Mouse (Mus musculus): Measurements from ENCODE around the gene Skap2. TPM values are rescaled to one million over a fixed set of nuclear protein-coding genes. Genes with fewer than 3 reads are reported as not detected.

Skap2 gene
- polyA plus RNA-seq, 1 experiment from 2014 or later, result 68.7 TPM

DNA sequence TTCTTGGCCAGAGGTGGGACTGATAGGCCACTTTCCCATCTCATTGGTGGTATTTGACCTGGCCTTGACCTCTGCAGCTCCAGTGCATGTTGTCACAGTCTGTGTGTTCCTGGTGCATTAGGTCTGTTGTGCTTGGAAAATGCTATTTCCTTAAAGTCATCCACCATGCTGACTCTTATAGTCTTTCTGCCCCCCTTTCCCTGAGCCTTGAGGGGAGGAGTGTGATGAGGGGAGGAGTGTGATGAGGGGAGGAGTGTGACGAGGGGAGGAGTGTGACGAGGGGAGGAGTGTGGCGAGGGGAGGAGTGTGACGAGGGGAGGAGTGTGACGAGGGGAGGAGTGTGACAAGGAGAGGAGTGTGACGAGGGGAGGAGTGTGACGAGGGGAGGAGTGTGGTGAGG is 15.8 kb upstream of the Skap2 start:
- Histone ChIP-seq H3K4me3 (ENCODE audit: low read length) (no peak overlapping the region), H3K4me1 (replicated peaks; ENCODE audit: control insufficient read depth, insufficient read depth, low read length) (0 out of 2 replicates have a peak, but pooled peaks cover 5% of the 10 kb centered on the region), H3K9me3 (ENCODE audit: control insufficient read depth, low read length) (peaks cover 3% of the 10 kb centered on the region; the same call in 1 of the 2 replicates), H3K36me3 (ENCODE audit: control insufficient read depth, insufficient read depth, low read length) (no peaks in the 10 kb centered on the region), H3K27me3 (ENCODE audit: control insufficient read depth, insufficient read depth, low read depth, low read length) (no peaks in the 10 kb centered on the region), H3K27ac (ENCODE audit: low read length) (no peak overlapping the region), H3K4me2 (ENCODE audit: low read depth, low read length) (no peak overlapping the region), H3K9ac (ENCODE audit: low read length) (no peak overlapping the region)
- ATAC-seq (ENCODE audit: low read depth), result no peak
- 91% methylated on average over 7 of the region's 7 CpGs for WGBS

DNA sequence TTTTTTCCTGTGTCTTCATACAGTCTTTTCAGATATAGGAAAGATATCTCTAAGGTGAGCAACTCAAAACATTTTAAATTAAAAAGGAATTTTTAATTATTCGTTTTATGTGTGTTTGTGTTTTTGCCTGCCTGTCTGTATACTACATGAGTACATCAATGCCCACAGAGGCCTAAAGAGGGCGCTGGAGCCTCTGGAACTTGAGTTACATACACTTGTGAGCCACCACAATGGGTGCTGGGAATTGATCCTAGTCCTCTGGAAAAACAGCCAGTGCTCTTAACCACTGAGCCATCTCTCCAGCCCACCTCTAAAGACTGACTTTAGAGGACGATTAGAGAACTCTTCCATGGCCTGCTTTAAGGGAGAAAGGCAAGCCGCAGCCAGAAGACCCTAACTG is 14.8 kb upstream of the Skap2 start:
- WGBS, result 83% methylated on average over 4 of the region's 4 CpGs
- Histone ChIP-seq H3K4me1 (replicated peaks; ENCODE audit: control insufficient read depth, insufficient read depth, low read length) (0 out of 2 replicates have a peak, but pooled peaks cover 5% of the 10 kb centered on the region), H3K36me3 (ENCODE audit: control insufficient read depth, insufficient read depth, low read length) (no peaks in the 10 kb centered on the region), H3K4me2 (ENCODE audit: low read depth, low read length) (no peak overlapping the region), H3K27me3 (ENCODE audit: control insufficient read depth, insufficient read depth, low read depth, low read length) (no peaks in the 10 kb centered on the region), H3K9ac (ENCODE audit: low read length) (no peak overlapping the region), H3K9me3 (ENCODE audit: control insufficient read depth, low read length) (peaks cover 3% of the 10 kb centered on the region; the same call in 1 of the 2 replicates), H3K27ac (ENCODE audit: low read length) (no peak overlapping the region), H3K4me3 (ENCODE audit: low read length) (no peak overlapping the region)
- no peak for ATAC-seq (ENCODE audit: low read depth)

DNA sequence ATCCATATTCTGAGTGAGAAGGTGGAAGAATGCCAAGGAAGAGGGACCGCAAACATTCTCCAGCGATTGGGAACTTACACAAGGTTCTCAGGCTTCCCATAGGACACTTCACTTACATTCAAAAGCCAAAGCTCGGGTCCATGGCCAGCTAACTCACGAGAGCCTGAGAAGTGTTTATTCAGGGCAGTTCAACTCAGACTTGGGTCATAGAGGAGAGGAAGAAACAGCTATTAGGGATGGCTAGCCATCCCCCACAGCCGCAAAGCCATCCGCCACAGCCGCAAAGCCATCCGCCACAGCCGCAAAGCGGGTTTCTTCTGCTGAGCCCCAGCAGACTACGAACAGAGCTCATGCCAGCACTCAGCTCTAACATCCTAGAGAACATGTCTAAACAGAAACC is 13.9 kb upstream of the Skap2 start:
- H3K9me3 ChIP-seq (ENCODE audit: control insufficient read depth, low read length), result peaks cover 3% of the 10 kb centered on the region; the same call in 1 of the 2 replicates
- no peak overlapping the region for H3K9ac ChIP-seq (ENCODE audit: low read length)
- no peaks in the 10 kb centered on the region for H3K27me3 ChIP-seq (ENCODE audit: control insufficient read depth, insufficient read depth, low read depth, low read length)
- WGBS, result 45% methylated on average over 11 of the region's 11 CpGs
- no peak overlapping the region for H3K4me3 ChIP-seq (ENCODE audit: low read length)
- no peaks in the 10 kb centered on the region for H3K36me3 ChIP-seq (ENCODE audit: control insufficient read depth, insufficient read depth, low read length)
- H3K27ac ChIP-seq (ENCODE audit: low read length), result peak overlapping the region; percentile 3; the same call in 1 of the 2 replicates
- 0 out of 2 replicates have a peak, but pooled peaks cover 4% of the 10 kb centered on the region for H3K4me1 ChIP-seq (replicated peaks; ENCODE audit: control insufficient read depth, insufficient read depth, low read length)
- peak overlapping the region; percentile 17; the same call in 1 of the 2 replicates for H3K4me2 ChIP-seq (ENCODE audit: low read depth, low read length)
- peak; percentile 85 for ATAC-seq (ENCODE audit: low read depth)

DNA sequence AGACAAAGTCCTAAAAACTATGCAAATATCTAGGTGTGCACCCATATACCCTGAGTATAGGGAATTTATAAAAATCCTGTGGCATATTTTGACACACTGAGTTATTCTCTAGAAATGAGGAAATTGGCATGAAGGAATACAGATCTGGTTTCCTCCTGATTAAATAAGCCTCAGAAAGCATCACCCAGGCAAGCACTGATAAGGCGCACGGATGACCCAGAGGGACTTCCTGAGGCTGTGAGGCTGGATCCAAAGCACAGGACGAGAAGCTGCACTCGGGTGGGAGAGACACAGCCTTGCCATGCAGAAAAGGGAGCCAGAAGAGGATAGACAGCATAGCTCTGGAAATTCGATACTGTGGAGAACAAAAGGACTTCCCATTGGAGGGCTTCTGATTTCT is 12.4 kb upstream of the Skap2 start:
- H3K9ac ChIP-seq (ENCODE audit: low read length), result no peak overlapping the region
- no peak for ATAC-seq (ENCODE audit: low read depth)
- H3K27ac ChIP-seq (ENCODE audit: low read length), result no peak overlapping the region
- no peaks in the 10 kb centered on the region for H3K36me3 ChIP-seq (ENCODE audit: control insufficient read depth, insufficient read depth, low read length)
- H3K4me1 ChIP-seq (replicated peaks; ENCODE audit: control insufficient read depth, insufficient read depth, low read length), result 0 out of 2 replicates have a peak, but pooled peaks cover 3% of the 10 kb centered on the region
- H3K27me3 ChIP-seq (ENCODE audit: control insufficient read depth, insufficient read depth, low read depth, low read length), result no peaks in the 10 kb centered on the region
- H3K4me3 ChIP-seq (ENCODE audit: low read length), result no peak overlapping the region
- 29% methylated on average over 5 of the region's 5 CpGs for WGBS
- peaks cover 3% of the 10 kb centered on the region; the same call in 1 of the 2 replicates for H3K9me3 ChIP-seq (ENCODE audit: control insufficient read depth, low read length)
- H3K4me2 ChIP-seq (ENCODE audit: low read depth, low read length), result no peak overlapping the region

DNA sequence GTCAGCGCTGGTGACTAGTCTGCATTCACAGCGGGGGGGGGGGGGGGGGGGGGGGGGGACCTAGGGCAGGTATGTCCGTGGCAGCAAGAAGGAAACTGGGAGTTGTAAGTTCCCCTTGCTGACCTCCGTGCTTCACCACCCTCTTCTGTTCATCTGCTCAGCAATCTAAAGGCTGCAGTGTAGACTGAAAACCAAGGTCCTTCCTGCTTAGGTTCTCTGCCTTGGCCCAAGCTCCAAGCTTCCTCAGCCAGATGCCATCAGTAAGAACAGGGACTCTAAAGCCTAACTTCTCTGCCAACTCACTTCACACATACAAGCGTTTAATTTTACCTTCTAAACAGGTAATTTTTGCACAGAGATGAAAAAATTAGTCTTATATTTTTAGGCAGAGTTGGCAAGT is 10.0 kb upstream of the Skap2 start:
- 41% methylated on average over 4 of the region's 5 CpGs for WGBS
- H3K36me3 ChIP-seq (ENCODE audit: control insufficient read depth, insufficient read depth, low read length), result no peaks in the 10 kb centered on the region
- no peak overlapping the region for H3K9ac ChIP-seq (ENCODE audit: low read length)
- no peak overlapping the region for H3K4me2 ChIP-seq (ENCODE audit: low read depth, low read length)
- 0 out of 2 replicates have a peak, but pooled peaks cover 3% of the 10 kb centered on the region for H3K4me1 ChIP-seq (replicated peaks; ENCODE audit: control insufficient read depth, insufficient read depth, low read length)
- no peak for ATAC-seq (ENCODE audit: low read depth)
- no peak overlapping the region for H3K27ac ChIP-seq (ENCODE audit: low read length)
- peaks cover 2% of the 10 kb centered on the region; the same call in 1 of the 2 replicates for H3K9me3 ChIP-seq (ENCODE audit: control insufficient read depth, low read length)
- H3K27me3 ChIP-seq (ENCODE audit: control insufficient read depth, insufficient read depth, low read depth, low read length), result no peaks in the 10 kb centered on the region
- no peak overlapping the region for H3K4me3 ChIP-seq (ENCODE audit: low read length)

DNA sequence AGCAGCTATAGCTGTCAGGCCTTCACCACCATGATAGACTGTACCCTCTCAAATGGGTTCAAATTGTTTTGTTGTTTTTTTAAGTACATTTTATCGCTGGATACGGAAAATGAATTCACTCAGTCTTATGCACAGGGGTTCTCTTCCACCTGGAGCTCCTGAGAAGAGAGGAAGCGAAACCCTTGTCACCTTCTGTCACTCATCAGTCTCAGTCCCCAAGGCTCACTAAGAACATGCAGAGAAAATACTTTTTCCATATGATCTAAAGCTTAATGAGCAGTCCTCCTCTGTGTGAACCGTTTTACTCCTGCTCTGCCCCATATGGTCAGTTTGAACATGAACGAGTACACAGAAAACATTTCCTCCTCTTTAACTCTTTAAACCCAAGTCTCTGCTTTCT is 7.9 kb upstream of the Skap2 start:
- Histone ChIP-seq H3K9me3 (ENCODE audit: control insufficient read depth, low read length) (no peaks in the 10 kb centered on the region), H3K4me2 (ENCODE audit: low read depth, low read length) (no peak overlapping the region), H3K4me3 (ENCODE audit: low read length) (no peak overlapping the region), H3K27me3 (ENCODE audit: control insufficient read depth, insufficient read depth, low read depth, low read length) (no peaks in the 10 kb centered on the region), H3K9ac (ENCODE audit: low read length) (no peak overlapping the region), H3K4me1 (replicated peaks; ENCODE audit: control insufficient read depth, insufficient read depth, low read length) (no peaks in the 10 kb centered on the region), H3K36me3 (ENCODE audit: control insufficient read depth, insufficient read depth, low read length) (no peaks in the 10 kb centered on the region), H3K27ac (ENCODE audit: low read length) (no peak overlapping the region)
- ATAC-seq (ENCODE audit: low read depth), result no peak
- 72% methylated on average over 5 of the region's 5 CpGs for WGBS

DNA sequence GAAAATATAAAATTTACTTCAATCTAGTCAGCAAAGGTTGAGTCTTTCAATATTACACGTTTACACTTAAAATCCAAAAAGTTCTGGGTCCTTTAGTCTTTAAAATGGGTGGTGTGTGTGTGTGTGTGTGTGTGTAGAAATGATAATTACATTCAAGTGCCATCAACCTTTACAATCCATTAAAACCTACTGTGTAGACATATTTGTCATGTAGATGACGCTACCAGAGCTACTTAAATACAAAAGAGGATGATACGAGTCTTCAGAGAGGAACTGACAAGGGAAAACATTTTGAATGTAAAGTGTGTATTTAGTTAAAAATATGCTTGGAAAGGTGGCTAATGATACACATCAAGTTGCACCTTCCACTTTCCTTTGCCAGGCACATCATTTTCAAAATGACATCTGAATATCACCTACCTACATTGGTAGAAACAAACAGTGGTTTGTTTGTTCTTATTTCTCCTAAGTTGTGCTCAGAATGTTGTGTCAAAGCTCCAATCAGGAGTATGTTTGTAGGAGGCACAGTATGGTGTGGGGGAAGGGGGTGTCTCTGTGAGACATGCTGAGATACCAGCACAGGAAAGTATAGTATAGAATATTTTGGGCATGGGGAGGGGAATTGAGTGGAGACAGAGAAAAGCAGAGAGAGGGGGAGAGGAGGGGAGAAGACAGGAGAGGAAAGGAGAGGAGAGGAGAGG is 1.0 kb upstream of the Skap2 start:
- H3K4me1 ChIP-seq (replicated peaks; ENCODE audit: control insufficient read depth, insufficient read depth, low read length), result no peaks in the 10 kb centered on the region
- no peaks in the 10 kb centered on the region for H3K36me3 ChIP-seq (ENCODE audit: control insufficient read depth, insufficient read depth, low read length)
- ATAC-seq (ENCODE audit: low read depth), result no peak
- peak overlapping the region; percentile 81 for H3K9ac ChIP-seq (ENCODE audit: low read length)
- 18% methylated on average over 3 of the region's 3 CpGs for WGBS
- no peaks in the 10 kb centered on the region for H3K9me3 ChIP-seq (ENCODE audit: control insufficient read depth, low read length)
- H3K4me2 ChIP-seq (ENCODE audit: low read depth, low read length), result peak overlapping the region; percentile 78
- H3K4me3 ChIP-seq (ENCODE audit: low read length), result peak overlapping the region; percentile 79
- peaks cover 6% of the 10 kb centered on the region; the same call in 1 of the 2 replicates for H3K27me3 ChIP-seq (ENCODE audit: control insufficient read depth, insufficient read depth, low read depth, low read length)
- no peak overlapping the region for H3K27ac ChIP-seq (ENCODE audit: low read length)

DNA sequence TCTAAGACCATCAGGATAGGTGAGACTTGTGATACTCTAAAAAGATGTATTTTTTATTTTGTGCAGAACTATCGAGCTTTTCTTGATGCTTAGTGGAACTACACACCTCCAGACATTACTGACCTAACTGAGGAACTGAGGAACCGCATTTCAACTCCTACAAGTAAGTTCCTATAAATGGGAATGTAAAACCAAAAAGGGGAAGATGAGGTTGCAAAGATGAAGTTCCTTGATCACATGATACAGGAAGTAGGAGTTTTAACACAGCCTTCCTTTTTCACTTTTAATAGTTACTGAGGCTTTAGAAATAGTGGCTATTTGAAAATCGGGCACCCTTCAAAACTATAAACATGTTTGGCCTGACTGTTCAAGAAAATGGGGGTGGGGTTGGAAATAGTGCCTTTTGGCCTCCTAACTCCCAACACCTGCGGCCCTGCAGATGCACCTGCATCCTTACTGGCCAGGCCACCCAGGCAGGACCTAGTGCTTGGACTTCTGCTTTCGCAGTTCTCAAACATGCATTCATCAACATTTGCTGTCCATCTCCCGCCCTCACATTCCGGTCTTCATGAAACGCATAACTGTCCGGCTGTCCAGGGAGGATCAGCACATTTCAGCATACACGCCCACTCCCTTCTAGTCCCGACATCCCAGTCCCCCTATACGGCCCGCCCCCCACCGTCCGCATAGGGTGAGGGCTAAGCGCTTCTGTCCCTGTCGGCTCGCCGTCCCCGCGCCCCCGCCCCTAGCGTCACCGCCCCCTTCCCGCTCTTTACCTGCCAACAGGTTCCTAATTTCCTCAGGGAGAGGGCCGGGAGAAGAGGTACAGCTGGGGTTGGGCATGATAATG is 565 bp downstream of the Skap2 start:
- Histone ChIP-seq H3K36me3 (ENCODE audit: control insufficient read depth, insufficient read depth, low read length) (no peaks in the 10 kb centered on the region), H3K27ac (ENCODE audit: low read length) (peak overlapping the region; percentile 76), H3K27me3 (ENCODE audit: control insufficient read depth, insufficient read depth, low read depth, low read length) (peaks cover 6% of the 10 kb centered on the region; the same call in 1 of the 2 replicates), H3K4me2 (ENCODE audit: low read depth, low read length) (peak overlapping the region; percentile 65), H3K9me3 (ENCODE audit: control insufficient read depth, low read length) (no peaks in the 10 kb centered on the region), H3K4me1 (replicated peaks; ENCODE audit: control insufficient read depth, insufficient read depth, low read length) (no peaks in the 10 kb centered on the region), H3K9ac (ENCODE audit: low read length) (peak overlapping the region; percentile 72), H3K4me3 (ENCODE audit: low read length) (peak overlapping the region; percentile 79)
- ATAC-seq (ENCODE audit: low read depth), result peak; percentile 90
- WGBS, result 4% methylated on average over 26 of the region's 26 CpGs

DNA sequence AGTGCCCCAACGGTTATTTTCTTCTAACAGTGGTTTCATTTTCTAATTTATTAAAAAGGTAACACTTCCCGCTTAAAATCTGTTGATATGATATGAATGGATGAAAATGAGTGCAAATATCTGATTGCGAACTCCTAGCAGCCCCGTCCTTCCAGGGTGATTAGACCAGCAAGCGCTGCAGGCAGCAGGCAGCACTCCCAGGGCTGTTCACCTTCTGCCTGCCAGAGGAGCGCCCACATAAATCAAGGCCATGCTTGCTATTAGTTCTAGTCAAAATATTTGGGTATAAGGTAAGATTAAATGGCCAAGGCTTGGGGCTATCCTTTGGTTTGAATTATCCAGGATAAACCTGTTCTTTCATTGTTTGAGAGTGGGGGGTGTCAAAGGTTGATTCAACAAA is 3.0 kb downstream of the Skap2 start:
- Histone ChIP-seq H3K9ac (ENCODE audit: low read length) (no peak overlapping the region), H3K27me3 (ENCODE audit: control insufficient read depth, insufficient read depth, low read depth, low read length) (peaks cover 10% of the 10 kb centered on the region), H3K4me3 (ENCODE audit: low read length) (no peak overlapping the region), H3K4me2 (ENCODE audit: low read depth, low read length) (peak overlapping the region; percentile 25; the same call in 1 of the 2 replicates), H3K36me3 (ENCODE audit: control insufficient read depth, insufficient read depth, low read length) (no peaks in the 10 kb centered on the region), H3K4me1 (replicated peaks; ENCODE audit: control insufficient read depth, insufficient read depth, low read length) (peaks cover 6% of the 10 kb centered on the region), H3K27ac (ENCODE audit: low read length) (no peak overlapping the region), H3K9me3 (ENCODE audit: control insufficient read depth, low read length) (no peaks in the 10 kb centered on the region)
- no peak for ATAC-seq (ENCODE audit: low read depth)
- WGBS, result 56% methylated on average over 6 of the region's 6 CpGs

All from lung, embryonic 16.5 days (tissue).